Mouse (Mus musculus) urinary bladder, postnatal 0 days (tissue): ENCODE data around the gene Thsd7b. TPM values are rescaled to one million over a fixed set of nuclear protein-coding genes. Genes with fewer than 3 reads are reported as not detected.

Experiments
- polyA plus RNA-seq: library from polyadenylated mRNA; unstranded; fragments of >200 nt; fragmentation: Nextera tagmentation; extraction: Ambion mirVana; gene quantifications from 2 replicates; pipeline ENCODE4 v1.2.1, GENCODE M21; 2015

The Thsd7b gene
- 0.25 and 0.39 TPM in 2 replicates for polyA plus RNA-seq

DNA sequence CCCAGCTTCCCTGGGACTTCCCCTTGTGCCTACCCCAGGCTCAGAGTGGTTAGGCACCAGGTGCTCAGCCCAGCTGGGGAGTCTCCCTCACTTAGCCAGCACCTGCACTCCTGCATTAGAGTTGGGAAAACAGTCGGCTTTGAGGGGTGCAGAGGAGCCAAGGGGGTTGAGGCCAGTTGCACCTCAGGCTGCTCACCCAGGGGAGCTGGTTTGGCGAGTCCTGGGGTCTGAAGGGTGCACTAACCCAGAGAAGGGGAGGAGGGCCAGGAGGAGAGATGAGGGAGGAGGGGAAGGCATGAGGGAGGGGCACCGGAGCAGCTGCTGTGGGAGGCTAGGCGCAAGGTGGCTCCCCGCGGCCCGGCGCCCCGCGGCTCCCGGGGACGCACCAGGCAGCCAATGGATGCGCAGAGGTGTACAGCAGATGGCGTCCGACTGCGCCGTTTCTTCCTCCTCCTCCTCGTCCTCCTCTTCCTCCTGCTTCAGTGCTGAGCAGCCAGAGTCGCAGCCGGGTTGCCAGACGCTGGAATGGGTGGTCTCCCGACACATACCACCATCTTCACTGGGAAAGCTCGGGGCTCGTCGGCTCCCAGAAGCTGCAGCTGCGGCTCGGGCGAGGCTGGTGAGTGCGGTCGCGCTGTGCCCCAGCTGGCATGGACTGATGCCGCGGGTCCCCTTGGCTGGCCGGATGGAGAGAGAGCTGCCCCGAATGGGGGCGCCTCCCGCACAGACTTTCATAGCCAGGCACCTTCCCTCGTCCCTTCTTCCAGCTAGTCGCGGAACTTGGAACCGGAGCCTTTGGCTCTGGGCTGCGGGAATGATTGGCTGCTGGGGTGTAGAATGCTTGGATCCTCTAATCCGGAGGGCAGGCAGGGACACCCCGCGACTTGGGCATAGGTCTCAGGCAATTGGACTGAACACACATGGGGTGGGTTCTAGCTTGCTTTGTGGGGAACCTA, at the start of gene Thsd7b:
Thsd7b (plus strand) TSS at position 321 of the 956 bp plus-strand sequence.

